Mouse (Mus musculus) regulatory T cell (primary cell): ENCODE measurements around the gene Rab6a.

ENCODE experiments used
- in situ Hi-C: fragments of 300-600 bp; cut with MboI, MseI; formaldehyde crosslinking; loops from one replicate; pipeline ENCODE4 v1.15.1; 2025; ENCODE audit warnings: high pct_unique_total_duplicates

Gene Rab6a

DNA sequence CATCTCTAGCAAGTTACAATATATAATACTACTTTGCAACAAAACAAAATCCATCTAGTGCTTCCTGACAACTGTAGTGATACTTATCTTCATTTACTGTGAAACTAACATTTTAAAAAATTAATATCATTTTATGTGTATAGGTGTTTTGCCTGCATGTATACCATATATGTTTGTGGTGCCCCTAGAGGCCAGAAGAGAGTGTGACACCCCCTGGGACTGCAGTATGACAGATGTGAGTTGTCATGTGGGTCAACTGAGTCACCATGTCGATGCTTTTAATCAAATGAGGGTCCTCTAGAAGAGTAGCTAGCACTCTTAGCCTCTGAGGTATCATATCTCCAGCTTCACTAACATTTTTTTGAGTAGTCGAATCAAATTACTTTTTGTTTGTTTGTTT is 15.1 kb downstream of the Rab6a start:
- in situ Hi-C loops = no loop called here

DNA sequence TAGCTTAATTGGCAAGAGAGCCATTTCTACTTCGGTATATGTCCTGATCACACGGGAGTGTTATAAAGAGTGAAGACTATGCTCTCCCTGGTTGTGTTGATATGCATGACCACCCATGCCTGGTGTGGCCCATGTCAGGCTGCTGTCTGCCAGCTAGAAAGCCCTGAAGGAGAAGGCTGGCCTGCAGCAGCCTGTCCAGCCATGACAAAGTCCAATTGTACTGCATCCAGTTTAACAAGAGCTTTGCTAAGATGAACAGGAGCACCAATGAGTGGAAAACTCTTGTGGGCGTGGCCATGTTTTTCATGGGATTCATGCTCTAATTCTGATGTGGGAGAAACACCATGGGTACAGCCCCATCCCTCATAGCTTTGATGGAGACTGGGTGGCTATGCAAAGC is 17.3 kb downstream of the Rab6a start:
- in situ Hi-C loops = no loop called here

DNA sequence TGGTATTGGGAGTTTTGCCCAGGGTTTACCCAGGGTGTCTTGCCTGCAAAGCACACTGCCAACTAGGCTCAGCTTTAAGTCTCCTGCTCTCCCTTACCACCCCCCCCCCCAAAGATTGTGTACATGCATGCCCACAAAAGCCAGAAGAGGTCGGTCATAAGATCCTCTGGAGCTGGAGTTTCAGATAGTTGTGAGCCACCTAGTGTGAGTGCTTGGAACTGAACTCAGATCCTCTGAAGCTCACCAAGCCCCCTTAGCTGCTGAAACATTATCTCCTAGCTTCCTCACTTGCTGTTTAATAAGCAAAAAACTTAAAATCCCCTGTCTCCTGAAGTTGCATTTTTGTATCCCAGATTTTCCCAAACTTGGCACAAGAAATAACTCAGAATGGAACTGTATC is 30.4 kb downstream of the Rab6a start:
- in situ Hi-C loops = no loop called here

DNA sequence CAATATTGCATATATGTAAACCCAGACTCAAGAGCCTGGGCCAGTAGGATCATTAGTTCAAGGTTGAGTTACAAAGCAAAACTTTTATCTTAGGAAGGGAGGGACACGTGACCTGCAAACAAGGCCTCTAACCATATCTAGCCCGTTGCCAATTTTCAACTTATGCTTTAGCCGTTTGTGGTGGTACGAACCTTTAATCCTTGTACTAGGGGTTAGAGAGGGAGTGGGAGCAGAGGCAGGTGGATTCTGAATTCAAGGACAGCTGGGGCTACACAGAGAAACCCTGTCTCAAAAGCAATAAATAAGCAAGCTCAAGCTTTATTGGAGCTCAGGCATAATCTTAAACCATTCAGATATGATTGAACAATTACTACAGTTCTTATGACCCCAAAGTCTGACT is 35.2 kb downstream of the Rab6a start:
- in situ Hi-C loops = no loop called here

DNA sequence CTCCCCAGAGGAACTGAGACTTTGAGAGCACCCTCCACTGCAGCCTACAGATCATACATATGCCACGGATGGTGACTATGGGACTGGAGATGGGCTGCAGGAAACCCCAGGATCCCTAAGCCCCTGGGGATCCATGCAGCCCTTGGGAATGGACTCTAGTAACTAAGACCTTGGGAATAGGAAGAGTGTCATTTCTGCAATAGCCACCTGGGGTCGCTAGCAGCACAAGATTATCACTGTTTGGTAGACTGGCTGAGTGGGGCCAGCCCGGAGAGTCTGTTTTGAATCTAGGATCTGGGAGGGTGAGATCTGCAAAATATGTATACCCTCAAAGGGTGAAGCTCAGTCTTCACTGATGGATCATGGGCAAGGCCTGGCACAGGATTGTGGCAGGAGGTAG is 37.9 kb downstream of the Rab6a start:
- in situ Hi-C loops = loop anchor here (5.0 kb wide), 1 partner anchor 78 kb away; no protein-coding TSS in a partner anchor

DNA sequence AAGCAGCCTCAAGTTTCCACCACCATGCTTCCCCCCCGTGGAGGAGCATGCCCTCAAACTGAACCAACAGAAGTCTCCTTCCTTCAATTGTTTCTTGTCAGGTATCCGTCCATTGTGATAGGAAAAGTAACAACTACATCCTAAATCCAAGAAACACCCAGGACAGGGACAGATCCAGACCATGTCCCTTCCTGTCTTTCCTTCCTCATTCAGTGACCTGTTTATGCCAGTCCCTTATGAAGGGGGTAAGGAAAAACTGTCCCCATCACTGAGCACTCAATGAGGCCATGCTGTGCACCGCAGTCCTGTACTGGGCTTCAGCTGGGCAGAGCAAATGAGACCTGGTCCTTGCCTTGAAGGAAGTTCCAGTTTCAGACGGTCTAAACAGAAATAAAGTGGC is 41.9 kb downstream of the Rab6a start:
- in situ Hi-C loops = loop anchor here (5.0 kb wide), 1 partner anchor 82 kb away; no protein-coding TSS in a partner anchor

DNA sequence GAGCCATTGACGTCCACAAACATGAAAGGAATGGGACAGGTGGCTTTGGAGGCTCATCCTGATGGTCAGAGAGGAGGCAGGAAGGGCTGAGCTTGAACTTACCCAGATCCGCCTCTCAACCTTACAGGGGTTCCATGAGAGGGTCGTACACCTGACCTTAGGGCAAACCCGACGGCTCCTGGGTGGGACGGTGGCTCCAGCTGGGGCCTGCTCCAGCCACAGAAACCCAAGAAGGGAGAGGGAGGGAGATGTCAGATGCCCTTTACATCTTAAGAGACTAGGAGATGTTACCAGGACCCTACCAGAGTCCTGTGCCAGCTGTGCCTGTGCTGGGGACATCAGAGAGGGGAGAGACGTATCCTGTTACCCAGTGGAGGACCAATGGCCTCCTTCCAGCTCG is 42.6 kb downstream of the Rab6a start:
- in situ Hi-C loops = loop anchor here (5.0 kb wide), 1 partner anchor 83 kb away; no protein-coding TSS in a partner anchor

DNA sequence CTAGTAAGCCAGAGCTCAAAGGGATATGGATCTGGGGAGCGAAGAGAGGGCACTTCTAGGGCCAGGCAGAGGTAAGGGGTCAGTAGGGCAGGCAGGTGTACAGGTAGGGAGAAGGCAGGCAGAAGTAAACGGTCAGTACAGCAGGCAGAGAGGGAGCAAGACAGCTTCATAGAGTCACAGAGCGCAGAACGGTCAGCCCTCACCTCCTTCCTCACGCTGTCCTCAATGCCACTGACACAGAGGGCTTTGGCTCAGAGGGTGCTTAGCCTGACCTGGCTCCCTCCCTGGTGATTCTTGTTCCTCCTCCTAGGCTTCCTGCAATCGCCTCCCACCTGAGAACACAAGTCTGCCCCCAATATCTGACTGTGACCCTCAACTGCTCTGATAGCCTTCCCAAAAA is 43.2 kb downstream of the Rab6a start:
- in situ Hi-C loops = no loop called here

DNA sequence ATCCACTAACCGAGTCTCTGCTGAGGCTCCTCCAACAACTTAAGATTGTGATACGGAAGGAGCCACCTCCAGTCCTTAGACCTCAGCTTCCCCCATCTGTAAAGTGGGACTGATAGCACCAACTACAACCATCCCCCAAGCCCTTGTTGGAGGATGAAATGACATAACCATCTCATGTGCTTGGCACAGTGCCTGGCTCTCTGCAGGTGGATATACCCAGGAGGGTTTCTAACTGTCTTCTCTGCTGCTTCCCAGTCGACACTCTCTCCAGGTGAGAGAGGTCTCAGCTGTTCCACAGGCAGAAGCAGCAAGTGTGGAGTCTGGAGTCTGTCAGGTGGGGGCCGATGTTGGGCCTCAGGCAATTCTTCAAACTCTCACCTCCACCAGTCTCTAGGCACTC is 43.8 kb downstream of the Rab6a start:
- in situ Hi-C loops = no loop called here

DNA sequence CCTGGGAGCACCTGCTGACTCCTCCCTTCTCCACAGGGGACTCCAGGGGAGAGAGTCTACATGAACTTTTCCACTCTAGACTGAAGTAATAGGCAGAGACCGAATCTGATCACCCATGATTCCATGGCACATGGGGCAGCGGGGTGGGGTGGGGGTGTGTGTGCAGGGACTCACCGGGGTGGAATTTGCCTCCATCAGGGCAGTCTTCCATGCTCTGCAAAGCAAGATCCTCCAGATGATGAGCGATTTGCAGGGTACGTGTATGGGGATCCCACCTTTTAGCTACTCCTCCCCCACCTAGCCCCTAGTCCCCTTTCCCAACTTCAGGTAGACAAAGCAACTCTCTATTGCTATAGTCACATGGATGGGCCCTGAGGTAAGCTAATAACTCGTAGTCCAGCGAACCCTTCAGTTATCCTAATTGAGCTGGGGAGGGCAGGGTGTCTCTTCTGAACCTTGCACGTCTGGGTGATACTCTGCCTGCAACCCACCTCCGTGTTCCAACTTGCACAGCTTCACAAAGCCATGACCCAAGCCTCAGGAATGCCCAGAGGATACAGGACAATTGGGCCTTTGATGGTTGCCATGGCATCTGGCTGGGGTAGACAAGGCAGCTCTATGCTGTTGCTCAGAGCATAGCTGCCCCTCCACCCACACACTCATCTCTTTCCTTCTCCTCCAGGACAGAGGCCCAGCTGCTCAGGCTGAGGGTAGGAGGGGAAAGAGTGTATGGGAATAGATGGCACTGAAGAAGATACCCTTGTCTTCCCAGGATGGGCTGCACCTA is 46.5 kb downstream of the Rab6a start:
- in situ Hi-C loops = no loop called here

DNA sequence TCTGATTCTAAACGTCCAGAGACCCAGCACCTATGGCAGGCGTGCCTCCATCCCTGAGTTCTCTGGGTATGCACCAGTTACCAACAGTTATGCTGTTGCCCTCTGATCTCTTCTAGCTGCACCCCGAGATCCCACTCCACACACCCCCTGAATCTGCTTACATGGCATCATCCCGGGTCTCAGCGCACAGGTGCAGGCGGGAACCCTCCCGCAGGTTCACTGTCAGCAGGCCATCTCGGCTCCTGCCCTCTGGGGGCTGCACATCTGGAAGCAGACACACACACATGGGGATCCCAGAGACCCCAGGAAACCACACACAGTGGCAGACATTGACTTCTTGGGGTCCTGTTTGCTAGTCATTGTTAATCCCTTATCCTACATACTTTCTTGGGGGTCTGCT is 47.2 kb downstream of the Rab6a start:
- in situ Hi-C loops = no loop called here

DNA sequence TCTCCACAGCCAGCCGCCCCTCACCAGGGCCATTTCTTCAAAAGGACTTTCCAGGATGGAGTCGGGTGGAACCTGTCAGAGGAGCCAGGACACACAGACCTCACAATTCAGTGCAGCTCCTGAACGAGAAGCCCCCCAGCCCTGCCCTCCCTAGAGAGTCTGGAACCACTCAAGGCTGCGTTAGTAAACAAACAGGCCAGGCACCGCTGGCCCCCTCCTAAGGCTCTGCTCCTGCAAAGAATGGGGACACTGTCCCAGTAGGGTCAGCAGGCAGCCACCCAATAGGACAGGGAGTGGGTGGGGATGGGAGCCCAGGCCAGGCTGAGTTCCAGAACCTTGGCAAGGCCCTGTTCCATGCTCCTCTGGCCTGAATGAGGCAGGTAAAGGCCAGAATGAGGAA is 49.5 kb downstream of the Rab6a start:
- in situ Hi-C loops = no loop called here

DNA sequence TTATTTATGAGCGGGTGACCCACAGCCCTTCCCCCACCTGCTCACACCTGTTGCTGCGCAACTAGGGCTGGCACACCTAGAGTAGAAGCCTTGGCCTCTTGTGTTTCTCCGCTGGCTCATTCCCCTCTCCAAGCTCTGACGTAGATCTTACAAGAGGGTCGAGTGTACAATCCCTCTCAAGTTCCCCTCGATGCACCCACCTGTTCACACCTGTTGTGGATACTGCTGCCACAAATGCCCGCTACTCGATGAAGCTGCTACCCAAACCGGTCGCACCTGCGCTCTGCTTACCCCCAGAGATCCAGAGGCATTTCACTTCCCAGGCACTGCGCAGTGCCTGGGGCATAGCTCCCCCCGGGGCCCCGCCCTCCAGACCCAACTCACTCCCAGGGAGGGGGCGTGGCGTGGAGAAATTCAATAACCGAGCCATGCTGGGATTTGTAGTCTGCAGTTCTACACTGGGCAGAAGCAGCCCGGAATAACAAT is 50.9 kb downstream of the Rab6a start:
- in situ Hi-C loops = no loop called here

DNA sequence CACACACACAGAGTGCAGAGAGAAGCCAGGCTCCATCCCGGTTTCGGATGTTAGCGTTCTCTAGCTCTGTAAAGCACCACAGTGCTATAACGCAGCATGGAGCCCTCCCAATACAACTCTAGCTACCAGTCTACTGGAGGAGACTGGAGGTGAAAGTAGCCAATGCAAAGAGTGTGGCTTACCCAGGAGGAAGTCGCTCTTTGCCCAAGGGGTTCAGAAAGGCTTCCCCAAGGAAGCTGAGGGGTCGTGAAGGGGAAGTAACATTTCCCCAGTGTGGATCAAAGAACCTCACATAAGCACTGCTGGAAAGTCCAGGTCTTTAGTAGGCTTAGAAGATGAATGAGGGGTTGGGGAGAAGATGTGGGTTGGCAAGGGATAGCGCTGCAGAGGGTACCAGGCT is 54.1 kb downstream of the Rab6a start:
- in situ Hi-C loops = loop anchor here (5.0 kb wide), 1 partner anchor 149 kb away; the partner anchor contains the start of gene Dnajb13

DNA sequence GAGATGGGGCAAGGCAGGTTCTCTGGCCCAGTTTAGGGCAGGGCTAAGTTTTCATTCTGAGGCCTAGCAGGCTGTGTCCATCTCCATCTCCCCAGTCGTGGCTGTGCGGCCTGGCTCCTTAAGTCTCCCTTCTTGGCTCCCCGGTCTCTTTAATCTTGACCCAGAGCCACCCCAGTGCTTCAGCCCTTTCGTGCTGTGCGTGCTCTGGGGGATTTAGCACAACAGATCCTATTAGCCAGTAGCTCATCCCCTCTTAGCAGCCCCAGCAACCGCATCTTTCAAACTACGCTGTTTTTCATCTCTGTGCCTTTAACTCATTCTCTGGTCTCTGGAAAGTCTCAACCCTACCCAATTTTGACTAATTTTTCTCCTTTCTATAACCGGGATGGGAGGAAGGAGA is 55.0 kb downstream of the Rab6a start, which contains the start of gene Plekhb1:
Gene Plekhb1 (minus strand): TSS at position 184 of the 400 bp plus-strand sequence.
- in situ Hi-C loops = loop anchor here (5.0 kb wide), 1 partner anchor 150 kb away; the partner anchor contains the start of gene Dnajb13

DNA sequence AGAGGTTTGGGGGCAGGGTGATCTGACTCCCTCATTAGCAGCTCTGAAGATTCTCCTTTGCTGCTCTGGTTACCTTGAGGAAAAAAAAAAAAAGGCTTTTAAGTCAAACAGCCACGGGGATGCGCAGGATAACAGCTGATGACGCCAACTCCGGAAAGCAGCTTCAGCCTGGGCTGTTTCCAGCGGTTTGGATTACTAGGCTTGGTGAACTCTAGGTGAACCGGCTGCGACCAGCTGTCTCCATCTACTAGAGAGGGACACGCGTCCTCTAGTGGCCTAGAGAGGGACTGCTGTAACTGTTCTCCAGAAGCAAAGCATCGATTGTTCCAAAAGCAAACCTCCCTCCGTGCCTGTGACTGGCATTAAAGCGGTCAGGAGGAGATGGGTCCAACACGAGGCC is 56.0 kb downstream of the Rab6a start:
- in situ Hi-C loops = loop anchor here (5.0 kb wide), 1 partner anchor 151 kb away; the partner anchor contains the start of gene Dnajb13

DNA sequence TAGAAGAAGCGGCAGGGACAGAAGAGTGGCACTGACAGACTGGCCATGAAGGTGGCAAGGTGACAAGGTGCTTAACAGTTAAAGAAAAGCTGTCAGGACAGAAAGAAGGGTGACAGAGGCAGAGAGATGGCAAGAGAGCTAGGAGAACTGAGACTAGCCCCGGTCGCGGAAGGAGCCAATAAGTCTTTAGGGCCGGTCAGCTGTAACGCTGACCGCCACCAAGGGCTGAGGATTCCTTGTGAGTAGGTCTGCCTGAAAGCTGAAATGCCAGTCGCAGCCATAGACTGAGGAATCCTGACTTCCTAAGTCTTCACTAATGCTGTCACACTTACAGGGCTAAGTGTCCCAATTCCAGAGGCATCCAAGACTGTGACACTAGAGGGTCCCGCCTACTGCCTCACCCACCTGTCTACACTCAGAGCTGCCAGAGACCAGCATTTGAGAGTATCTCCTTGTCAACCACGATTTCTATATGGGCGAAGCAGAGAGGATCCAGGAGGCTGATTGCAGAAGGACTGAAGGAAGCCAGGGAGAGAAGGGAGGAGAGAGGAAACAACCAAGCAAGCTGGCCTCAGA is 56.6 kb downstream of the Rab6a start:
- in situ Hi-C loops = loop anchor here (5.0 kb wide), 1 partner anchor 152 kb away; the partner anchor contains the start of gene Dnajb13

DNA sequence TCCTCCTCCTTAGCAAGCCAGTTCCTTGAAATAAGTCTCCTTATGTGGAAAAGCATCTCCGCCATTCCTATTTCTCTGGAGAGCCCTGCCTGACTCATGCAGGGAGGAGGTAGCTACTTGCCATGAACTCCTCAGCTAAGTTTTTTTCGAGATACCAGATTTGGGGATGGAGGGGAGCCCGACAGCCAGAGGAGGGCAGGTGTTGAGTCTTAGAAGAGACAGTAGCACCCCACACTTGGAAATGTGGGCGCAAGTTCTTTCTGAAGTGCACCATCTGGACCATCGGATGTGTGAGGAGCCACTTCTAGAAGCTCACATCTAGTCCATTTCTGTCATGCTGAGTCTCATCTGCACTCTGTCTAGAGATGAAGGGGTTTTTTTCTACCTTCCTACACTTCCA is 63.4 kb downstream of the Rab6a start:
- in situ Hi-C loops = no loop called here

DNA sequence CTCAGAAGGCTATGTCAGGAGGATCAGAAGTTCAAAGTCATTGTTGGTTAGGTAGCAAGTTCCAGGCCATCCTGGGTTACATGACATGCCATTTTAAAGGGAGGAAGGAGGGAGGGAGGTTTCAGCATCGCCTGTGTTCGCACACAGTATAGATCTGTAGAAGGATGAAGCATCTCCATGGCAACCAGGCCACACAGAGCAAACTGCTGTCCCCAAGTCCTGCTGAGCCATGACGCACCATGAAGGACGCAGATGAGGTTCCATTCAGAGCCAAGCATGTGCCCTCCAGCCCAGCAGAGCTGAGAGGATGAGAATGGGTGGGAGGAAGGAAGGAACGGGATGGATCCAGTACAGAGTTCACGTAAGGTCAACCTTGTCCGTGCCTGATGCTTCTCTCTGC is 66.2 kb downstream of the Rab6a start:
- in situ Hi-C loops = no loop called here

DNA sequence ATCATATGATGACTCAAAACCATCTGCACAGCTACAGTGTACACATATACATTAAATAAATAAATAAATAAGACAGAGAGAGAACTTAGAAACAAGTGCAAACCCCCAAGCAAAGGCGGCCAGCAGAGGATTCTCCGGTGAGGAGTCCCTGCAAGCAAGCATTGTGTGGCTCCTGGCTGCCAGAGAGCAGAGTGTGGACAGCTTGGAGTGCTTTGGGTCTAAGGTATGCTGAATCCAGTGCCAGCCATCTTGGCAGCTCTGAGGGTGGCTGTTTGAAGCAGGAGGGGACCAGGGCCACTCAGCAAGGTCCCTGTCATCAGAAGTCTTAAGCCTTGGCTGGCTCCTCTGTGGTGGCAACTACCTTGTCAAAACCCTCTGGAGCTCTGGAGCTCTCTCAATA is 67.7 kb downstream of the Rab6a start:
- in situ Hi-C loops = no loop called here

DNA sequence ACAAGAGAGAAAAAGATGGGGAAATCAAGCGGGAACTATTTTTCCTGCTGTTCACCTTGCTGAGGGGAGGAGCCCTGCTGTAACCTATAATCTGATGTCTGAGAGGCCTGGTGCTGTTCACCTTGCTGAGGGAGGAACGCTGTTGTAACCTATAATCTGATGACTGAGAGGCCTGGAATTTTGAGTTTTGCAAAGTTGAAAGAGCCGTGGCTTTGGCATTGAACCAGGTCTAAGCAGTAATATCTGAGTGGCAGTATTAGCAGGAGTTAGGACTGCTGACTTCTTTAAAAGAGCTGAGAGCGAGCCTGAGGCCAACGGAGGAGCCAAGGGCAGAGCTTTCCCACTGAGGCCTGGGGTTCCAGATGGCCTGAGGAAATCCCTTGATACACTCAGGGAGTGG is 70.8 kb downstream of the Rab6a start:
- in situ Hi-C loops = no loop called here

DNA sequence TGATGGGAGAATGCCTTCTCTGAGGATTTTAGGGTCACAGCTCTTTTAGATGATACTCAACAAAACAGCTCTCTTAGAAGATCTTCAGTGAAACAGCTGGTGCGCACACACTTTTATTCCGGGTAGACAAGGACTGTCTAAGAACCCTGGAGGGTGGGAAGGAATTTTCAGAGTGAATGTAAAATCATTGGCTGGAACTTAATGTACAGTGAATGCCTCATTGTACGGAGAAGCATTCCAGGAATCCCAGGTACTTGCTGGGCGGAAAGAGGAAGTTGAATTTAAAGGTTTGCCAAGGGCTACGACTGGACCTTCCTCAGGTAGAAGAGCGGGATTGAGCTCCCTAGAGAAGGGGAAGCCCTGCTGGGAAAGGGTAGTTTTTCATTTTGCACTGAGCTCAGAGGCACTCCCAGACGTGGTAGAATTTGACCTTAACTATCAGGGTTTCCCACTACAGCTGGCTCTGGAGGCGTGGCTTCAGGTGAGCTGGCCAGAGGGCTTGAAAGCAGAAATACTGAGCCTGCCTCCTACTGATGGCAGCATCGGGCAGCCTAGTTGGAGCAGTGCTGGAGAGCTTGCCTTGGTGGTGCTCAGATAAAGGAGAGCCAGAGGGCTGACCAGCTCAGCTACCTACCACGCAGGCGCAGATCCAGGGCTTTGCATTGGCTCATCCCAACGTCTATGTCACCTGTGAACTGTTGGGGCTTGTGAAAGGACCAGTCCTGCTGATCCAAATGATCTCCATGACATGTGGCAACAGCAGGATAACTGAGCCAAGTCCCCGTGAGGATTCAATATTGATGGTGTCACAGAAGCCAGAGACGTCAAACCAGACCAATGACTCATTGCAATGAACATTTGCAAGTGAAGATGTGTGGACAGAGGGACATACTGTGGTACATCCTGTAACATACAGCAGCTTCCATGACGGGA is 72.0 kb downstream of the Rab6a start:
- in situ Hi-C loops = no loop called here
